Mouse (Mus musculus) heart, embryonic 11.5 days (tissue): Measurements from ENCODE around the gene Hdac1. TPM values are rescaled to one million over a fixed set of nuclear protein-coding genes. Genes with fewer than 3 reads are reported as not detected.

Experiments used
- ATAC-seq: fragments of 200-750 bp; cut with Nextera tagmentation; replicated peaks from 2 replicates; pipeline ENCODE4 v1.8.0; 2017; ENCODE audit warnings: moderate library complexity; ENCODE audit not compliant: insufficient number of reproducible peaks, low FRiP score, low TSS enrichment
- H3K27ac ChIP-seq: fragments of 300-500 bp; sonication (generic); 2 replicates; pipeline ENCODE4 v1.5.1; 2014; ENCODE audit warnings: mild to moderate bottlenecking, low read depth, low read length
- H3K27me3 ChIP-seq: fragments of 300-500 bp; sonication (generic); 2 replicates; pipeline ENCODE4 v1.6.1; 2014; ENCODE audit warnings: mild to moderate bottlenecking, low read length, mixed read lengths; ENCODE audit not compliant: control insufficient read depth, insufficient read depth
- H3K36me3 ChIP-seq: fragments of 300-500 bp; sonication (generic); 2 replicates; pipeline ENCODE4 v1.6.1; 2014; ENCODE audit warnings: mild to moderate bottlenecking, low read length, moderate library complexity, mixed read lengths; ENCODE audit not compliant: control insufficient read depth, insufficient read depth
- H3K4me1 ChIP-seq: fragments of 300-500 bp; sonication (generic); 2 replicates; pipeline ENCODE4 v1.6.1; 2014; ENCODE audit warnings: low read length; ENCODE audit not compliant: control insufficient read depth, insufficient read depth
- H3K4me2 ChIP-seq: fragments of 300-500 bp; sonication (generic); 2 replicates; pipeline ENCODE4 v1.6.1; 2014; ENCODE audit warnings: mild to moderate bottlenecking, moderate library complexity
- H3K4me3 ChIP-seq: fragments of 300-500 bp; sonication (generic); 2 replicates; pipeline ENCODE4 v1.5.1; 2014; ENCODE audit warnings: low read depth, low read length
- H3K9ac ChIP-seq: fragments of 300-500 bp; sonication (generic); 2 replicates; pipeline ENCODE4 v1.6.1; 2014; ENCODE audit warnings: mild to moderate bottlenecking, low read depth, low read length, moderate library complexity
- H3K9me3 ChIP-seq: fragments of 300-500 bp; sonication (generic); replicated peaks from 2 replicates; pipeline ENCODE4 v1.6.1; 2016; ENCODE audit warnings: low read length; ENCODE audit not compliant: control insufficient read depth
- WGBS: fragments of 180-500 bp; shearing (Covaris S2); extraction: QIAGEN DNeasy Blood & Tissue Kit; methylation state at CpG from one replicate; pipeline ENCODE4 v1.1.7; 2014; ENCODE audit not compliant: insufficient replicate concordance; 5-methylcytosine and 5-hydroxymethylcytosine counted together
- microRNA-seq: library from miRNA; unstranded; fragments of <30 nt; microRNA quantifications from one replicate; pipeline ENCODE4, GENCODE M21; 2016; ENCODE audit warnings: borderline number of aligned reads
- polyA plus RNA-seq: library from polyadenylated mRNA; unstranded; fragments of >200 nt; fragmentation: Nextera tagmentation; extraction: Ambion mirVana; gene quantifications from 2 replicates; pipeline ENCODE4 v1.2.1, GENCODE M21; 2014

The Hdac1 gene
- polyA plus RNA-seq, 1 experiment from 2014 or later = 154 TPM

DNA sequence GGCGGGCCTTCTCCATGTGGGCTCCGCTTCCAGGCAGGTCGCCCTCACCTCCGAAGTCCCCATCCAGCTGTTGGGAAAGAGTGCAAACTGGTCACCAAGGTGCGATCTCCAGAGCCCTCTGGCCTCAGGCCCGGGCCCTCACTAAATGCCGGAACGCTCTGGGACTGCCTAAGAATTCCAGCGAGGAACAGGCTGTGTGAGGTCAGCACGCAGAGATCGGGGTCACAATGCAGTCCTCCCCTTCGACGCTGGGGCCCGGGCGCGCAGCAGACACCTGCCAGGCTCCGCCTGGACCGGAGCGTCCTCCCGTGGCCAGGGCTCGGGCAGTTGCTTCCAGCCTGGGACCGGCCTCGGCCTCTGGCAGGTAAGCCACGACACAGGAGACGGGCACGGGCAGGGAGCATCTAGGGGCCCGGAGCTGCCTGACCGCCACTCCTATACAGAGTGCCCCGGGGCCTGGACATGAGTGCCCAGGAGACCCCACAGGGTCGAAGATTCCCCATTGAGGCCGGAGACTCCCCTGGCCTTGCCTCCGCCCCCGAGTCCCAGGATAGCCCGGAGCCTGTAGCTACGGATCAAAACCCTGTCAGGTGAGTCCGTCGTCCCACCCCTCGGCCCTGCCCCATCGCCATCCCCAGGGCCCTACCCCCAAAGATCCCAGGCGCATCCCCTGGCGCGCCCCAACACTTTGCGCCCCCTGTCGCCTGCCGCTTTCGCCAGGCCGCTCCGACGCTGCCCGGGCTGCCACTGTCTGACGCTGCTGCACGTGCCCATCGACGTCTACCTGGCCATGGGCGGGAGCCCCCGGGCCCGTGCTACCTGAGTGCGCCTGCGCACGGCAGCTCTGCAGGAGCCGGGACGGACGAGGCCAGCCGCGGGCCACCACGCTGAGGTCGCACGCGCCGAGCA, 51.3 kb downstream of the Hdac1 start, which contains the start of the genes Tssk3 and Fam229a:
Tssk3 (minus strand) TSS at position 51 of the 909 bp plus-strand sequence.
Fam229a (plus strand) TSS at position 219 of the 909 bp plus-strand sequence.
- 5% methylated on average over 70 of the region's 70 CpGs for WGBS
- Histone ChIP-seq H3K4me3 (peak within 1 kb of the TSS; percentile 43), H3K27me3 (peaks cover 22% of the 10 kb centered on the region), H3K9ac (peak within 1 kb of the TSS; percentile 64), H3K4me1 (peaks cover 10% of the 10 kb centered on the region), H3K4me2 (peak within 1 kb of the TSS; percentile 76), H3K36me3 (peaks cover 3% of the 10 kb centered on the region; the same call in 1 of the 2 replicates), H3K9me3 (no peaks in the 10 kb centered on the region), H3K27ac (no peak within 1 kb of the TSS)
- 0 out of 2 replicates have a peak, but pooled peaks have one; percentile 33 for ATAC-seq

DNA sequence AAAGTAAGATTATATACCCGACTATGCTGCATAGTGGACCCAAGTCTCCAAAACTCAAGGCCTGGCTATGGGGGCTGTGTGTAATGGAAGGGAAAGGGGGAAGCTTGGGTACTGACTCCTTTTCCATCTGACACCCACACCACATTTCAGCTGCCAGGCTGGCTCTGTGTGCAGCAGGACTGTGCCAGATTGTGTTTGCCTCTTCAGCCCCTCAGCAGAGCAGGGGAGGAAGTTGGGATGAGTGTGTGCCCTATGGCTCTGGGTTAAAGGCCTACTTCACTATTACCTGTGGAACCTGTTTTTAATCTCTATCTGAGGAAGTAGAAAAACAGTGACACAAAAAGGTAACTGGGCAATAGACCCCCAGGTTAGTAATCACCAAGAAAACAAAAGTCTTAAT, 61.4 kb downstream of the Hdac1 start:
- Histone ChIP-seq H3K27me3 (no peaks in the 10 kb centered on the region), H3K27ac (no peak overlapping the region), H3K4me2 (no peak overlapping the region), H3K4me3 (no peak overlapping the region), H3K9ac (no peak overlapping the region), H3K36me3 (peaks cover 25% of the 10 kb centered on the region), H3K9me3 (no peaks in the 10 kb centered on the region), H3K4me1 (no peaks in the 10 kb centered on the region)
- ATAC-seq = no peak
- WGBS = 77% methylated on average over 1 of the region's 1 CpGs

DNA sequence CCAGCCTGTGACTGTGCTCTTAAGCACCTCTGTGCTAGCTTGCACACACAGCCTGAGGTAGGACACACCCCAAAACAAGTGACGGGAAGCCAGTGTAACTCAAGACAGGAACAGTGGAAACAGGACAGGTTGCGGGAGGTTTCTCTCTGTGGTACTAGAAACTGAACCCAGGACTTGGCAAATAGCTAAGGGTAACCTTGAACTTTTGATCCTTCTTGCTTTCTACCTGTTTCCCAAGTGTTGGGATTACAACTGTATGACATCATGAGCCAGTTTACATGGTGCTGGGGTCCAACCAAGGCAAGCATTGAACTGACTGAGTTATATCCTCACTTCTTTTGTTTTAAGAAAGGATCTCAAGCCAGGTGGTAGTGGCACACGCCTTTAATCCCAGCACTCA, 62.6 kb downstream of the Hdac1 start:
- Histone ChIP-seq H3K4me1 (no peaks in the 10 kb centered on the region), H3K9ac (no peak overlapping the region), H3K4me3 (no peak overlapping the region), H3K27me3 (no peaks in the 10 kb centered on the region), H3K36me3 (peaks cover 26% of the 10 kb centered on the region), H3K4me2 (no peak overlapping the region), H3K27ac (no peak overlapping the region), H3K9me3 (no peaks in the 10 kb centered on the region)
- 82% methylated on average over 3 of the region's 3 CpGs for WGBS
- no peak for ATAC-seq

DNA sequence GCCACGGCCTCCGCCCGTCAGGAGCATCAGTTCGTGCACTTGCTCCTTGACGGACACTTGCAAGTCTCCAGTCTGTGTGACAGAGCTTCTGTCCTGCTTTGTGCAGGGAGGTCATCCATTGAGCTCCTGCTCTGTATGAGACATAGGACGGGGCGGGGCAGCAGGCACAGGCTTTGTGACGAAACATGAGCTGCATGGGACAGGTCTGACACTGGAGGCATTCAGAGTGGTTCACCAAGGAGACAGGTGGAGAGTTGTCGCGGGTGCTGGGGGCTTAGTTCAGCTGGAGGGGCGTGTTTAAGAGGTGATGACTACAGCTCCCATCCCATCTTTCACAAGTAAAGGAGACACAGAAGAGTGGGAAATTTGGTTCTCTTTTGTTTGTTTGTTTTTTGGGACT, 66.5 kb downstream of the Hdac1 start:
- WGBS = 89% methylated on average over 11 of the region's 11 CpGs
- Histone ChIP-seq H3K36me3 (peaks cover 43% of the 10 kb centered on the region), H3K4me3 (no peak overlapping the region), H3K4me2 (no peak overlapping the region), H3K9ac (no peak overlapping the region), H3K9me3 (no peaks in the 10 kb centered on the region), H3K27me3 (no peaks in the 10 kb centered on the region), H3K27ac (no peak overlapping the region), H3K4me1 (no peaks in the 10 kb centered on the region)
- ATAC-seq = no peak

Small RNA genes within 50 kb of the gene (microRNA-seq; reads per million reads assigned to microRNA genes)
- not detected for gene Mir8119

Other genes with a start within 250 kb of the Hdac1 start
- gene Rbbp4, start 207.3 kb downstream of the Hdac1 start, polyA plus RNA-seq = 319 and 337 TPM in 2 replicates
- 54.4 and 56.5 TPM in 2 replicates for gene Zbtb8os, start 207.0 kb downstream of the Hdac1 start, polyA plus RNA-seq
- 7.7 and 7.9 TPM in 2 replicates for gene Zbtb8a, start 164.6 kb downstream of the Hdac1 start, polyA plus RNA-seq
- gene Zbtb8b, start 101.9 kb downstream of the Hdac1 start, polyA plus RNA-seq = 5.5 and 5.8 TPM in 2 replicates
- 24.1 and 24.6 TPM in 2 replicates for gene Bsdc1, start 81.1 kb downstream of the Hdac1 start, polyA plus RNA-seq
- not detected in 2 replicates for gene Tssk3, start 51.7 kb downstream of the Hdac1 start, polyA plus RNA-seq
- gene Fam229a, start 51.5 kb downstream of the Hdac1 start, polyA plus RNA-seq = not detected in 2 replicates
- gene Marcksl1, start 29.1 kb downstream of the Hdac1 start, polyA plus RNA-seq = 506 and 517 TPM in 2 replicates
- 3.6 and 4.6 TPM in 2 replicates for gene Lck, start 30.9 kb upstream of the Hdac1 start, polyA plus RNA-seq
- 3.6 TPM in 2 replicates for gene Fam167b, start 35.8 kb upstream of the Hdac1 start, polyA plus RNA-seq
- 194 and 200 TPM in 2 replicates for gene Eif3i, start 57.9 kb upstream of the Hdac1 start, polyA plus RNA-seq
- gene Tmem234, start 58.0 kb upstream of the Hdac1 start, polyA plus RNA-seq = 170 and 177 TPM in 2 replicates
- 1.1 and 2.7 TPM in 2 replicates for gene Dcdc2b, start 71.5 kb upstream of the Hdac1 start, polyA plus RNA-seq
- gene Iqcc, start 76.4 kb upstream of the Hdac1 start, polyA plus RNA-seq = 23.3 and 24.5 TPM in 2 replicates
- gene Ccdc28b, start 81.2 kb upstream of the Hdac1 start, polyA plus RNA-seq = 41.4 and 46.5 TPM in 2 replicates
- 58.3 and 60.2 TPM in 2 replicates for gene Txlna, start 98.4 kb upstream of the Hdac1 start, polyA plus RNA-seq
- gene Kpna6, start 130.1 kb upstream of the Hdac1 start, polyA plus RNA-seq = 13.3 and 14.6 TPM in 2 replicates
- 12.3 and 16.1 TPM in 2 replicates for gene Tmem39b, start 154.1 kb upstream of the Hdac1 start, polyA plus RNA-seq
- gene Khdrbs1, start 199.6 kb upstream of the Hdac1 start, polyA plus RNA-seq = 73.0 and 83.1 TPM in 2 replicates